Mouse (Mus musculus) forebrain, embryonic 12.5 days (tissue): ENCODE data around the gene Pawr. TPM values are rescaled to one million over a fixed set of nuclear protein-coding genes. Genes with fewer than 3 reads are reported as not detected.
"Not testable (repeated sequence)": the region's sequence is repeated elsewhere in the genome, so short reads cannot be mapped to it uniquely, and the experiment has no call there.

Experiments used
- ATAC-seq: fragments of 200-750 bp; cut with Nextera tagmentation; 2 replicates; pipeline ENCODE4 v1.8.0; 2017; ENCODE audit warnings: moderate TSS enrichment; ENCODE audit not compliant: low FRiP score
- H3K27ac ChIP-seq: fragments of 300-500 bp; sonication (generic); 2 replicates; pipeline ENCODE4 v1.5.1; 2016; ENCODE audit warnings: mild to moderate bottlenecking
- H3K27me3 ChIP-seq: fragments of 300-500 bp; sonication (generic); 2 replicates; pipeline ENCODE4 v1.6.1; 2016; ENCODE audit warnings: mild to moderate bottlenecking
- H3K36me3 ChIP-seq: fragments of 300-500 bp; sonication (generic); replicated peaks from 2 replicates; pipeline ENCODE4 v1.6.1; 2016; ENCODE audit warnings: mild to moderate bottlenecking
- H3K4me1 ChIP-seq: fragments of 300-500 bp; sonication (generic); 2 replicates; pipeline ENCODE4 v1.6.1; 2016
- H3K4me2 ChIP-seq: fragments of 300-500 bp; sonication (generic); 2 replicates; pipeline ENCODE4 v1.6.1; 2016; ENCODE audit warnings: mild to moderate bottlenecking, moderate library complexity
- H3K4me3 ChIP-seq: fragments of 300-500 bp; sonication (generic); replicated peaks from 2 replicates; pipeline ENCODE4 v1.5.1; 2016; ENCODE audit warnings: mild to moderate bottlenecking
- H3K9ac ChIP-seq: fragments of 300-500 bp; sonication (generic); 2 replicates; pipeline ENCODE4 v1.6.1; 2016; ENCODE audit warnings: mild to moderate bottlenecking
- H3K9me3 ChIP-seq: fragments of 300-500 bp; sonication (generic); 2 replicates; pipeline ENCODE4 v1.6.1; 2016
- WGBS: fragments of 180-500 bp; shearing (Covaris S2); methylation state at CpG from one replicate; pipeline ENCODE4 v1.1.7; 2016; 5-methylcytosine and 5-hydroxymethylcytosine counted together
- polyA plus RNA-seq: library from polyadenylated mRNA; unstranded; fragments of >200 nt; fragmentation: Nextera tagmentation; extraction: Ambion mirVana; gene quantifications from 2 replicates; pipeline ENCODE4 v1.2.1, GENCODE M21; 2016

Pawr gene
- polyA plus RNA-seq, 1 experiment from 2014 or later, result 13.3 TPM

GRCm38 (mm10) chr10:108436365-108436764, 104.4 kb downstream of the Pawr start:
- H3K4me2 ChIP-seq, result no peak overlapping the region
- H3K27me3 ChIP-seq, result no peaks in the 10 kb centered on the region
- no peak overlapping the region for H3K4me3 ChIP-seq
- H3K9me3 ChIP-seq, result no peaks in the 10 kb centered on the region
- no peak overlapping the region for H3K9ac ChIP-seq
- H3K4me1 ChIP-seq, result peaks cover 15% of the 10 kb centered on the region
- no peak for ATAC-seq
- 48% methylated on average over 8 of the region's 8 CpGs for WGBS
- H3K36me3 ChIP-seq, result no peaks in the 10 kb centered on the region
- no peak overlapping the region for H3K27ac ChIP-seq

GRCm38 (mm10) chr10:108440251-108440650, 108.3 kb downstream of the Pawr start:
- H3K4me3 ChIP-seq, ATAC-seq, H3K9ac ChIP-seq, H3K27me3 ChIP-seq, H3K36me3 ChIP-seq, H3K9me3 ChIP-seq, H3K27ac ChIP-seq, H3K4me2 ChIP-seq: not testable (repeated sequence)
- WGBS, result 95% methylated on average over 5 of the region's 5 CpGs
- peaks cover 11% of the 10 kb centered on the region for H3K4me1 ChIP-seq

- no peak for ATAC-seq
- H3K4me2 ChIP-seq, result no peak overlapping the region
- no peak overlapping the region for H3K27ac ChIP-seq
- H3K4me1 ChIP-seq, result peaks cover 11% of the 10 kb centered on the region
- 0 out of 2 replicates have a peak, but pooled peaks cover 6% of the 10 kb centered on the region for H3K27me3 ChIP-seq
- no peak overlapping the region for H3K4me3 ChIP-seq
- no peaks in the 10 kb centered on the region for H3K9me3 ChIP-seq
- H3K9ac ChIP-seq, result no peak overlapping the region
- no peaks in the 10 kb centered on the region for H3K36me3 ChIP-seq
- 60% methylated on average over 19 of the region's 19 CpGs for WGBS
These were observed 112.3 kb downstream of the Pawr start for GRCm38 (mm10) chr10:108443931-108444876.

- ATAC-seq, result no peak
- Histone ChIP-seq H3K4me2 (no peak overlapping the region), H3K9me3 (no peaks in the 10 kb centered on the region), H3K4me3 (no peak overlapping the region), H3K27ac (no peak overlapping the region), H3K36me3 (no peaks in the 10 kb centered on the region), H3K27me3 (0 out of 2 replicates have a peak, but pooled peaks cover 6% of the 10 kb centered on the region), H3K9ac (no peak overlapping the region), H3K4me1 (peaks cover 11% of the 10 kb centered on the region)
- 78% methylated on average over 4 of the region's 4 CpGs for WGBS
These were observed 113.2 kb downstream of the Pawr start for GRCm38 (mm10) chr10:108445123-108445522.

DNA sequence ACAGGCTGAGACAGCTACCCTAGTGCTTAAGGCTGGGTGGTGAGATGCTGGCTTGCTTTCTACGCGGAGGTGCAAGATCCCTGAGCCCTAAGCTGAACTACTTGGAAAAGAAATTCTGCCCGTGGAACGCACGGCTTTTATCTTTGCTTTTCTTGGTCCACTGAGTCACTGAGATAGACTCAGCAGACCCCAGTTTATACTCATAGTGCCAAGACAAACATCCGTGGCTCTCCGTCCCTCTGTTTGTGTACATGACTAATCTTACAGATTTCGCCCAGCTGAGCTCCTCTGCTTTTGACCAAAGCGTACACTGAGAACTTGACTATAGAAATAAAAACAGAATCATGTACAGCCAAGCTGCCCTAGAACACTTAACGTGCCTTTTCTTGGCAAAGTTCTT, 113.7 kb downstream of the Pawr start:
- Histone ChIP-seq H3K9ac (no peak overlapping the region), H3K4me1 (peaks cover 11% of the 10 kb centered on the region), H3K4me3 (no peak overlapping the region), H3K4me2 (peak overlapping the region; percentile 19; the same call in 1 of the 2 replicates), H3K27me3 (0 out of 2 replicates have a peak, but pooled peaks cover 6% of the 10 kb centered on the region), H3K27ac (no peak overlapping the region), H3K36me3 (no peaks in the 10 kb centered on the region), H3K9me3 (no peaks in the 10 kb centered on the region)
- 78% methylated on average over 10 of the region's 10 CpGs for WGBS
- ATAC-seq, result no peak; the same call in 1 of the 2 replicates

GRCm38 (mm10) chr10:108446041-108446931, 114.4 kb downstream of the Pawr start:
- Histone ChIP-seq H3K9ac (peak overlapping the region; percentile 46), H3K27me3 (0 out of 2 replicates have a peak, but pooled peaks cover 6% of the 10 kb centered on the region), H3K36me3 (no peaks in the 10 kb centered on the region), H3K4me1 (peaks cover 11% of the 10 kb centered on the region), H3K27ac (no peak overlapping the region), H3K4me3 (peak overlapping the region; percentile 41), H3K9me3 (no peaks in the 10 kb centered on the region), H3K4me2 (peak overlapping the region; percentile 53)
- WGBS, result 12% methylated on average over 24 of the region's 24 CpGs
- ATAC-seq, result peak; percentile 66

GRCm38 (mm10) chr10:108447211-108447610, 115.3 kb downstream of the Pawr start:
- Histone ChIP-seq H3K9ac (no peak overlapping the region), H3K36me3 (no peaks in the 10 kb centered on the region), H3K27me3 (0 out of 2 replicates have a peak, but pooled peaks cover 6% of the 10 kb centered on the region), H3K9me3 (no peaks in the 10 kb centered on the region), H3K4me1 (peaks cover 11% of the 10 kb centered on the region), H3K4me3 (no peak overlapping the region), H3K4me2 (no peak overlapping the region), H3K27ac (no peak overlapping the region)
- 83% methylated on average over 10 of the region's 10 CpGs for WGBS
- no peak for ATAC-seq

DNA sequence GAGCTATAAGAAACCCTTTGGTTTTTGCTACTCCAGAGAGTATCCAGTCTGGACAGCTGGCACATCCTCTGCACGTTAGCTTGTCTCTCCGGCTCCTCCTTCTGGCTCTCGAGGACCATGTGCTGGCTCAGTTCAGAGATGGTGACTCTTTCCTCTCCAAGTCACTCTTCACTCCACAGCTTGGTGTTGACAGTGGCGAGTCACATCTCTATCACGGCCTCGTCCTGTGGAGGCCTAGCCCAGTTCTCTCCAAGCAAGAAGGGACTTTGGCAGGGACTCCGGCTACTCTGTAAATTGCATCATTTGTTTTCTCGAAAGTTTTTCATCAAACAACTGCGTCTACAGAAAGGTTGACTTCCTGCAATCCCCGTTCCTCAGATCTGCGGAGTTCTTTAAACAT, 116.5 kb downstream of the Pawr start:
- H3K36me3 ChIP-seq, result no peaks in the 10 kb centered on the region
- no peaks in the 10 kb centered on the region for H3K9me3 ChIP-seq
- WGBS, result 85% methylated on average over 11 of the region's 11 CpGs
- H3K4me3 ChIP-seq, result no peak overlapping the region
- H3K27ac ChIP-seq, result no peak overlapping the region
- H3K4me1 ChIP-seq, result peaks cover 11% of the 10 kb centered on the region
- no peak overlapping the region for H3K4me2 ChIP-seq
- no peak for ATAC-seq
- 0 out of 2 replicates have a peak, but pooled peaks cover 6% of the 10 kb centered on the region for H3K27me3 ChIP-seq
- no peak overlapping the region for H3K9ac ChIP-seq

GRCm38 (mm10) chr10:108450401-108450800, 118.5 kb downstream of the Pawr start:
- Histone ChIP-seq H3K36me3 (no peaks in the 10 kb centered on the region), H3K9ac (no peak overlapping the region), H3K9me3 (no peaks in the 10 kb centered on the region), H3K4me1 (peaks cover 4% of the 10 kb centered on the region; the same call in 1 of the 2 replicates), H3K27me3 (0 out of 2 replicates have a peak, but pooled peaks cover 6% of the 10 kb centered on the region), H3K27ac (no peak overlapping the region), H3K4me2 (no peak overlapping the region), H3K4me3 (no peak overlapping the region)
- no peak for ATAC-seq
- 91% methylated on average over 4 of the region's 4 CpGs for WGBS

GRCm38 (mm10) chr10:108451516-108451915, 119.6 kb downstream of the Pawr start:
- Histone ChIP-seq H3K27ac (no peak overlapping the region), H3K4me1 (peaks cover 4% of the 10 kb centered on the region; the same call in 1 of the 2 replicates), H3K9ac (no peak overlapping the region), H3K4me3 (no peak overlapping the region), H3K27me3 (0 out of 2 replicates have a peak, but pooled peaks cover 6% of the 10 kb centered on the region), H3K36me3 (no peaks in the 10 kb centered on the region), H3K4me2 (no peak overlapping the region), H3K9me3 (no peaks in the 10 kb centered on the region)
- 94% methylated on average over 8 of the region's 8 CpGs for WGBS
- ATAC-seq, result no peak

GRCm38 (mm10) chr10:108452421-108452820, 120.5 kb downstream of the Pawr start:
- Histone ChIP-seq H3K9ac (no peak overlapping the region), H3K4me1 (no peaks in the 10 kb centered on the region), H3K4me2 (no peak overlapping the region), H3K4me3 (no peak overlapping the region), H3K27me3 (0 out of 2 replicates have a peak, but pooled peaks cover 3% of the 10 kb centered on the region), H3K36me3 (no peaks in the 10 kb centered on the region), H3K27ac (no peak overlapping the region), H3K9me3 (no peaks in the 10 kb centered on the region)
- WGBS, result 92% methylated on average over 9 of the region's 9 CpGs
- no peak for ATAC-seq

DNA sequence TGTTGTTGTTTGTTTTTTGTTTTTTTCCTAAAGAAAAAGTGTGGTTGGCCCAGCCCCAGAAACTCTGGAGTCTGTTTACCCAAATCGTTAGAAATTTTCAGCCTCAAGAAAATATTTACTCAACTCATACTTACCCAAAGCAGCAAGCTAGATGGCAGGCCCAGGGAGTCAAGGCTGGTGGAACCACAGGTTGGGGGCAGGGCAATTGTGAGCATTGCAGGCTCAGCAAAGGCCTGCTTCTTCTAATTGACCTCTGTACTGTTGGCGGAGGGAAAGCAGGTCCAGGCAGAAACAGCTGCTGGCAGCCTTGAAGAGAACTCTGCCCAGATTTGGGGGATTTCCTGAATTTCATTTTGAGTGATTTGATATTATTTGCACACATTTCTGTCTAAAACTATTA, 121.6 kb downstream of the Pawr start:
- Histone ChIP-seq H3K4me2 (no peak overlapping the region), H3K27me3 (no peaks in the 10 kb centered on the region), H3K4me3 (no peak overlapping the region), H3K9ac (no peak overlapping the region), H3K36me3 (no peaks in the 10 kb centered on the region), H3K4me1 (no peaks in the 10 kb centered on the region), H3K27ac (no peak overlapping the region), H3K9me3 (no peaks in the 10 kb centered on the region)
- no peak for ATAC-seq
- 76% methylated on average over 2 of the region's 2 CpGs for WGBS
